Mouse (Mus musculus) MEL (cell line): Measurements from ENCODE around the gene Rfc5.

Experiments used
- CTCF ChIP-seq, 3 experiments: IDR thresholded peaks in 2 of 3; conservative IDR thresholded peaks in 1 of 3; 2 replicates each; pipeline ENCODE4 v1.5.1; 2011 to 2012; ENCODE audit warnings: low read length in 3 of 3, low read depth in 2 of 3, mild to moderate bottlenecking in 2 of 3, improper control_type of control experiment in 1 of 3, inconsistent platforms in 1 of 3, mixed read lengths in 1 of 3, moderate library complexity in 1 of 3; ENCODE audit not compliant: control insufficient read depth in 1 of 3, insufficient read depth in 1 of 3, poor library complexity in 1 of 3, severe bottlenecking in 1 of 3
- EP300 ChIP-seq, 2 experiments: IDR thresholded peaks; 2 replicates each; pipeline ENCODE4 v1.6.1; 2011; ENCODE audit warnings: improper control_type of control experiment in 2 of 2, low read length in 2 of 2, low read depth in 1 of 2, mild to moderate bottlenecking in 1 of 2
- MAFK ChIP-seq: IDR thresholded peaks from 2 replicates; pipeline ENCODE4 v1.6.1; 2011; ENCODE audit warnings: low read depth, mild to moderate bottlenecking, low read length, improper control_type of control experiment, borderline replicate concordance
- NRF1 ChIP-seq: IDR thresholded peaks from 2 replicates; pipeline ENCODE4 v1.6.1; 2014; ENCODE audit warnings: low read depth, mild to moderate bottlenecking, inconsistent platforms, low read length, improper control_type of control experiment, moderate library complexity; ENCODE audit not compliant: poor library complexity, insufficient read depth, severe bottlenecking
- POLR2A ChIP-seq, 2 experiments: IDR thresholded peaks; 2 replicates each; pipeline ENCODE4 v1.6.1; 2011 to 2012; ENCODE audit warnings: low read length in 2 of 2, mild to moderate bottlenecking in 2 of 2, control low read depth in 1 of 2, improper control_type of control experiment in 1 of 2, low read depth in 1 of 2, moderate library complexity in 1 of 2; ENCODE audit not compliant: control insufficient read depth in 1 of 2, insufficient read depth in 1 of 2, poor library complexity in 1 of 2
- POLR2AphosphoS2 ChIP-seq: IDR thresholded peaks from 2 replicates; pipeline ENCODE4 v1.6.1; 2011; ENCODE audit warnings: low read length, improper control_type of control experiment
- POLR2AphosphoS5 ChIP-seq: IDR thresholded peaks from 2 replicates; pipeline ENCODE4 v1.6.1; 2012; ENCODE audit warnings: low read depth, borderline replicate concordance, mild to moderate bottlenecking, inconsistent platforms, low read length, moderate library complexity, mixed read lengths
- RAD21 ChIP-seq: IDR thresholded peaks from 2 replicates; pipeline ENCODE4 v1.6.1; 2011; ENCODE audit warnings: mild to moderate bottlenecking, low read depth, low read length, improper control_type of control experiment
- RCOR1 ChIP-seq: IDR thresholded peaks from 2 replicates; pipeline ENCODE4 v1.6.1; 2012; ENCODE audit warnings: low read depth, mild to moderate bottlenecking, inconsistent platforms, low read length, improper control_type of control experiment
- TCF12 ChIP-seq: IDR thresholded peaks from 2 replicates; pipeline ENCODE4 v1.6.1; 2014; ENCODE audit warnings: low read depth, mild to moderate bottlenecking, inconsistent platforms, low read length, improper control_type of control experiment, moderate library complexity
- UBTF ChIP-seq: IDR thresholded peaks from 2 replicates; pipeline ENCODE4 v1.6.1; 2012; ENCODE audit warnings: low read depth, mild to moderate bottlenecking, inconsistent platforms, low read length, improper control_type of control experiment, moderate library complexity, borderline replicate concordance; ENCODE audit not compliant: insufficient read depth
- ZKSCAN1 ChIP-seq: IDR thresholded peaks from 2 replicates; pipeline ENCODE4 v1.6.1; 2012; ENCODE audit warnings: low read depth, mild to moderate bottlenecking, inconsistent platforms, low read length, improper control_type of control experiment, moderate library complexity
- ZNF384 ChIP-seq: IDR thresholded peaks from 2 replicates; pipeline ENCODE4 v1.6.1; 2012; ENCODE audit warnings: low read depth, mild to moderate bottlenecking, inconsistent platforms, low read length, improper control_type of control experiment

- no peak for TF ChIP-seq CTCF (IDR thresholded peaks at IDR 0.05 in 2 of 3, conservative IDR thresholded peaks at IDR 0.05 in 1 of 3; ENCODE audit: control insufficient read depth in 1 of 3, insufficient read depth in 1 of 3, low read depth in 2 of 3, low read length in 3 of 3, poor library complexity in 1 of 3, severe bottlenecking in 1 of 3)
- no peak for TF ChIP-seq MAFK
- no peak for TF ChIP-seq POLR2AphosphoS2
- TF ChIP-seq POLR2A (IDR thresholded peaks at IDR 0.05; ENCODE audit: control insufficient read depth in 1 of 2, insufficient read depth in 1 of 2, low read depth in 1 of 2, low read length in 2 of 2, poor library complexity in 1 of 2), result no peak
- no peak for TF ChIP-seq ZNF384
- TF ChIP-seq TCF12, result no peak
- TF ChIP-seq RCOR1, result no peak
- no peak for TF ChIP-seq UBTF
- TF ChIP-seq ZKSCAN1, result no peak
- no peak for TF ChIP-seq RAD21
- TF ChIP-seq POLR2AphosphoS5, result no peak
- no peak for TF ChIP-seq EP300 (IDR thresholded peaks at IDR 0.05; ENCODE audit: low read depth in 1 of 2, low read length in 2 of 2)
- no peak for TF ChIP-seq NRF1
These were observed 25.0 kb upstream of the Rfc5 start, which contains the start of gene Ksr2 for GRCm38 (mm10) chr5:117413507-117414501.
